Mouse (Mus musculus): Measurements from ENCODE around the gene Hmga2. TPM values are rescaled to one million over a fixed set of nuclear protein-coding genes. Genes with fewer than 3 reads are reported as not detected.

The Hmga2 gene
- total and polyA plus RNA-seq, 3 experiments = 0.15 TPM; not detected in 2

- TF ChIP-seq MYB (IDR thresholded peaks at IDR 0.05; ENCODE audit: low read depth, low read length) (no peak), JUND (IDR thresholded peaks at IDR 0.05; ENCODE audit: low read depth, low read length) (no peak), ELF1 (IDR thresholded peaks at IDR 0.05; ENCODE audit: low read depth, low read length) (no peak), KAT2A (conservative IDR thresholded peaks at IDR 0.05; ENCODE audit: low read depth, low read length) (no peak), E2F4 (IDR thresholded peaks at IDR 0.05; ENCODE audit: borderline replicate concordance, low read depth, low read length) (no peak), MXI1 (IDR thresholded peaks at IDR 0.05; ENCODE audit: low read depth, low read length) (no peak), MAZ (IDR thresholded peaks at IDR 0.05; ENCODE audit: low read depth, low read length) (no peak), GABPA (IDR thresholded peaks at IDR 0.05; ENCODE audit: low read depth, low read length) (no peak), SMC3 (IDR thresholded peaks at IDR 0.05; ENCODE audit: low read depth, low read length) (no peak), RCOR1 (IDR thresholded peaks at IDR 0.05; ENCODE audit: low read depth, low read length) (no peak), GATA1 (IDR thresholded peaks at IDR 0.05; ENCODE audit: low read depth, low read length) (no peak), SIN3A (IDR thresholded peaks at IDR 0.05; ENCODE audit: low read length) (no peak), ZC3H11A (IDR thresholded peaks at IDR 0.05; ENCODE audit: low read depth, low read length) (no peak), POLR2A (IDR thresholded peaks at IDR 0.05; ENCODE audit: control insufficient read depth in 1 of 2, insufficient read depth in 1 of 2, low read depth in 1 of 2, low read length in 2 of 2, poor library complexity in 1 of 2) (no peak), TAL1 (IDR thresholded peaks at IDR 0.05; ENCODE audit: low read length) (no peak)
- DNase-seq (ENCODE audit: low read depth, low spot score) = no peak
- H3K4me1 ChIP-seq (ENCODE audit: control insufficient read depth in 1 of 2, insufficient read depth in 2 of 2, low read length in 2 of 2) = no peaks in the 10 kb centered on the region
- no peak overlapping the region for H3K4me3 ChIP-seq (ENCODE audit: control insufficient read depth in 1 of 2, insufficient read depth in 1 of 2, low read depth in 2 of 2, low read length in 2 of 2)
- no peaks in the 10 kb centered on the region for H3K36me3 ChIP-seq (ENCODE audit: control insufficient read depth in 1 of 2, insufficient read depth in 2 of 2, low read length in 2 of 2)
- no peaks in the 10 kb centered on the region for H3K27me3 ChIP-seq (ENCODE audit: control insufficient read depth in 1 of 2, insufficient read depth in 2 of 2, low read length in 2 of 2)
- no peak overlapping the region for H3K9ac ChIP-seq (ENCODE audit: control insufficient read depth, low read depth, low read length, poor library complexity, severe bottlenecking)
- no peak overlapping the region for H3K27ac ChIP-seq (ENCODE audit: control insufficient read depth, low read depth, low read length)
- H3K9me3 ChIP-seq (replicated peaks; ENCODE audit: insufficient read depth, low read length) = no peaks in the 10 kb centered on the region
- no peaks in the 10 kb centered on the region for H3K79me2 ChIP-seq (ENCODE audit: control insufficient read depth, insufficient read depth, low read length, poor library complexity)
Measured at GRCm38 (mm10) chr10:120476516-120477336, 457 bp upstream of the Hmga2 start.

- no peak overlapping the region for H3K9ac ChIP-seq (ENCODE audit: control insufficient read depth, low read depth, low read length, poor library complexity, severe bottlenecking)
- H3K27ac ChIP-seq (ENCODE audit: control insufficient read depth, low read depth, low read length) = no peak overlapping the region
- H3K27me3 ChIP-seq (ENCODE audit: control insufficient read depth in 1 of 2, insufficient read depth in 2 of 2, low read length in 2 of 2) = no peaks in the 10 kb centered on the region
- H3K79me2 ChIP-seq (ENCODE audit: control insufficient read depth, insufficient read depth, low read length, poor library complexity) = no peaks in the 10 kb centered on the region
- no peaks in the 10 kb centered on the region for H3K36me3 ChIP-seq (ENCODE audit: control insufficient read depth in 1 of 2, insufficient read depth in 2 of 2, low read length in 2 of 2)
- no peaks in the 10 kb centered on the region for H3K4me1 ChIP-seq (ENCODE audit: control insufficient read depth in 1 of 2, insufficient read depth in 2 of 2, low read length in 2 of 2)
- no peak overlapping the region for H3K4me3 ChIP-seq (ENCODE audit: control insufficient read depth in 1 of 2, insufficient read depth in 1 of 2, low read depth in 2 of 2, low read length in 2 of 2)
- no peak for DNase-seq (ENCODE audit: low read depth, low spot score)
- no peaks in the 10 kb centered on the region for H3K9me3 ChIP-seq (replicated peaks; ENCODE audit: insufficient read depth, low read length)
- TF ChIP-seq CTCF (IDR thresholded peaks at IDR 0.05 in 2 of 3, conservative IDR thresholded peaks at IDR 0.05 in 1 of 3; ENCODE audit: control insufficient read depth in 1 of 3, insufficient read depth in 1 of 3, low read depth in 2 of 3, low read length in 3 of 3, poor library complexity in 1 of 3, severe bottlenecking in 1 of 3) (no peak), MXI1 (IDR thresholded peaks at IDR 0.05; ENCODE audit: low read depth, low read length) (no peak), ZC3H11A (IDR thresholded peaks at IDR 0.05; ENCODE audit: low read depth, low read length) (no peak), CHD1 (IDR thresholded peaks at IDR 0.05; ENCODE audit: low read depth, low read length) (no peak), RAD21 (IDR thresholded peaks at IDR 0.05; ENCODE audit: low read depth, low read length) (no peak), GATA1 (IDR thresholded peaks at IDR 0.05; ENCODE audit: low read depth, low read length) (no peak), POLR2AphosphoS2 (IDR thresholded peaks at IDR 0.05; ENCODE audit: low read length) (no peak), JUND (IDR thresholded peaks at IDR 0.05; ENCODE audit: low read depth, low read length) (no peak), CHD2 (IDR thresholded peaks at IDR 0.05; ENCODE audit: low read length) (no peak), UBTF (IDR thresholded peaks at IDR 0.05; ENCODE audit: borderline replicate concordance, insufficient read depth, low read depth, low read length) (no peak)
Measured at GRCm38 (mm10) chr10:120475041-120475541, 1.2 kb downstream of the Hmga2 start.
